Mouse (Mus musculus): ENCODE data around the gene Cep70. TPM values are rescaled to one million over a fixed set of nuclear protein-coding genes. Genes with fewer than 3 reads are reported as not detected.

The Cep70 gene
- polyA plus RNA-seq, 1 experiment from 2014 or later, result 43.7 TPM

DNA sequence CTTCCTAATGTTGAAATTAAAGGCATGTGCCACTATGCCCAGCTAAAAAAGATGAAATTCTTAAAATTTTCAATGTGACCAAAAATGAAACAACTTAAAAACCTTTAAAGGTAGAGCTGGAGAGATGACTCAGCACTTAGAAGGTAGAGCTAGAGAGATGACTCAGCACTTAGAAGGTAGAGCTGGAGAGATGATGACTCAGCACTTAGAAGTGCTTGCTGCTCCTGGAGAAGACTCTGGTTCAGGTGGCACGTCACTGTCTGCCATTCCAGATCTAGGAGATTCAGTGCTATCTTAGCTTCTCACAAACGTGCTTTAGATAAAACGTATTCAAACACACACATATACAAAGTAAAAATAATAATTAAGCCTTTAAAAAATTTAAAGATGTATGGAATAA is 13.7 kb downstream of the Cep70 start:
- ATAC-seq (ENCODE audit: insufficient read depth, low FRiP score, low TSS enrichment) (no peak), DNase-seq (ENCODE audit: low spot score) (no peak)
- Histone ChIP-seq H3K4me2 (ENCODE audit: low read depth) (no peak overlapping the region), H3K4me1 (ENCODE audit: control insufficient read depth, insufficient read depth, low read length) (no peaks in the 10 kb centered on the region), H3K9me3 (ENCODE audit: control insufficient read depth, low read length) (no peaks in the 10 kb centered on the region), H3K27ac (ENCODE audit: low read depth, low read length) (no peak overlapping the region), H3K4me3 (ENCODE audit: low read depth, low read length) (no peak overlapping the region), H3K27me3 (ENCODE audit: control insufficient read depth, insufficient read depth, low read length) (no peaks in the 10 kb centered on the region), H3K9ac (ENCODE audit: low read length) (no peak overlapping the region), H3K36me3 (ENCODE audit: control insufficient read depth, insufficient read depth, low read length) (no peaks in the 10 kb centered on the region)
- WGBS, result 97% methylated on average over 3 of the region's 3 CpGs

GRCm38 (mm10) chr9:99258891-99259290 is 15.7 kb downstream of the Cep70 start:
- WGBS, result 63% methylated on average over 5 of the region's 5 CpGs
- H3K4me2 ChIP-seq (ENCODE audit: low read depth), result no peak overlapping the region

GRCm38 (mm10) chr9:99304296-99304695 is 61.1 kb downstream of the Cep70 start:
- WGBS, result 93% methylated on average over 5 of the region's 5 CpGs
- no peaks in the 10 kb centered on the region; the same call in 1 of the 2 replicates for H3K36me3 ChIP-seq (ENCODE audit: control insufficient read depth, insufficient read depth, low read length)

More at GRCm38 (mm10) chr9:99258891-99259290, 15.7 kb downstream of the Cep70 start:
- H3K4me1 ChIP-seq (ENCODE audit: control insufficient read depth, insufficient read depth, low read length), result no peaks in the 10 kb centered on the region
- no peak overlapping the region for H3K4me3 ChIP-seq (ENCODE audit: low read depth, low read length)
- H3K9me3 ChIP-seq (ENCODE audit: control insufficient read depth, low read length), result no peaks in the 10 kb centered on the region
- H3K9ac ChIP-seq (ENCODE audit: low read length), result no peak overlapping the region
- ATAC-seq (ENCODE audit: insufficient read depth, low FRiP score, low TSS enrichment) (no peak), DNase-seq (ENCODE audit: low spot score) (no peak)
- H3K36me3 ChIP-seq (ENCODE audit: control insufficient read depth, insufficient read depth, low read length), result 0 out of 2 replicates have a peak, but pooled peaks cover 2% of the 10 kb centered on the region
- H3K27me3 ChIP-seq (ENCODE audit: control insufficient read depth, insufficient read depth, low read length), result no peaks in the 10 kb centered on the region
- no peak overlapping the region for H3K27ac ChIP-seq (ENCODE audit: low read depth, low read length)

GRCm38 (mm10) chr9:99306226-99306625 is 63.1 kb downstream of the Cep70 start:
- H3K4me3 ChIP-seq (ENCODE audit: low read depth, low read length), result no peak overlapping the region
- no peak overlapping the region for H3K4me2 ChIP-seq (ENCODE audit: low read depth)
- H3K27ac ChIP-seq (ENCODE audit: low read depth, low read length), result no peak overlapping the region
- no peaks in the 10 kb centered on the region for H3K4me1 ChIP-seq (ENCODE audit: control insufficient read depth, insufficient read depth, low read length)
- no peak for DNase-seq (ENCODE audit: low spot score)
- no peak for ATAC-seq (ENCODE audit: insufficient read depth, low FRiP score, low TSS enrichment)
- H3K9me3 ChIP-seq (ENCODE audit: control insufficient read depth, low read length), result no peaks in the 10 kb centered on the region
- WGBS, result 85% methylated on average over 6 of the region's 6 CpGs
- H3K9ac ChIP-seq (ENCODE audit: low read length), result no peak overlapping the region
- H3K36me3 ChIP-seq (ENCODE audit: control insufficient read depth, insufficient read depth, low read length), result no peaks in the 10 kb centered on the region; the same call in 1 of the 2 replicates
- H3K27me3 ChIP-seq (ENCODE audit: control insufficient read depth, insufficient read depth, low read length), result no peaks in the 10 kb centered on the region

More at GRCm38 (mm10) chr9:99304296-99304695, 61.1 kb downstream of the Cep70 start:
- no peak for DNase-seq (ENCODE audit: low spot score)
- Histone ChIP-seq H3K9ac (ENCODE audit: low read length) (no peak overlapping the region), H3K9me3 (ENCODE audit: control insufficient read depth, low read length) (no peaks in the 10 kb centered on the region), H3K4me2 (ENCODE audit: low read depth) (no peak overlapping the region), H3K4me3 (ENCODE audit: low read depth, low read length) (no peak overlapping the region), H3K27me3 (ENCODE audit: control insufficient read depth, insufficient read depth, low read length) (no peaks in the 10 kb centered on the region), H3K4me1 (ENCODE audit: control insufficient read depth, insufficient read depth, low read length) (no peaks in the 10 kb centered on the region), H3K27ac (ENCODE audit: low read depth, low read length) (no peak overlapping the region)
- no peak for ATAC-seq (ENCODE audit: insufficient read depth, low FRiP score, low TSS enrichment)

GRCm38 (mm10) chr9:99319343-99319951 is 76.3 kb downstream of the Cep70 start:
- 67% methylated on average over 8 of the region's 8 CpGs for WGBS
- ATAC-seq (ENCODE audit: insufficient read depth, low FRiP score, low TSS enrichment) (no peak), DNase-seq (ENCODE audit: low spot score) (no peak)
- Histone ChIP-seq H3K9ac (ENCODE audit: low read length) (no peak overlapping the region), H3K9me3 (ENCODE audit: control insufficient read depth, low read length) (no peaks in the 10 kb centered on the region), H3K4me3 (ENCODE audit: low read depth, low read length) (no peak overlapping the region), H3K27me3 (ENCODE audit: control insufficient read depth, insufficient read depth, low read length) (no peaks in the 10 kb centered on the region), H3K4me1 (ENCODE audit: control insufficient read depth, insufficient read depth, low read length) (no peaks in the 10 kb centered on the region), H3K4me2 (ENCODE audit: low read depth) (no peak overlapping the region), H3K36me3 (ENCODE audit: control insufficient read depth, insufficient read depth, low read length) (no peaks in the 10 kb centered on the region), H3K27ac (ENCODE audit: low read depth, low read length) (no peak overlapping the region)

GRCm38 (mm10) chr9:99320006-99320405 is 76.8 kb downstream of the Cep70 start:
- H3K9me3 ChIP-seq (ENCODE audit: control insufficient read depth, low read length), result no peaks in the 10 kb centered on the region
- H3K27ac ChIP-seq (ENCODE audit: low read depth, low read length), result no peak overlapping the region
- no peaks in the 10 kb centered on the region for H3K36me3 ChIP-seq (ENCODE audit: control insufficient read depth, insufficient read depth, low read length)
- 83% methylated on average over 8 of the region's 8 CpGs for WGBS
- DNase-seq (ENCODE audit: low spot score) (no peak), ATAC-seq (ENCODE audit: insufficient read depth, low FRiP score, low TSS enrichment) (no peak)
- no peak overlapping the region for H3K4me2 ChIP-seq (ENCODE audit: low read depth)
- no peaks in the 10 kb centered on the region for H3K27me3 ChIP-seq (ENCODE audit: control insufficient read depth, insufficient read depth, low read length)
- H3K4me3 ChIP-seq (ENCODE audit: low read depth, low read length), result no peak overlapping the region
- H3K4me1 ChIP-seq (ENCODE audit: control insufficient read depth, insufficient read depth, low read length), result no peaks in the 10 kb centered on the region
- no peak overlapping the region for H3K9ac ChIP-seq (ENCODE audit: low read length)

- Histone ChIP-seq H3K9me3 (ENCODE audit: control insufficient read depth, low read length) (no peaks in the 10 kb centered on the region), H3K27me3 (ENCODE audit: control insufficient read depth, insufficient read depth, low read length) (no peaks in the 10 kb centered on the region), H3K9ac (ENCODE audit: low read length) (no peak overlapping the region), H3K4me3 (ENCODE audit: low read depth, low read length) (no peak overlapping the region), H3K4me1 (ENCODE audit: control insufficient read depth, insufficient read depth, low read length) (no peaks in the 10 kb centered on the region), H3K27ac (ENCODE audit: low read depth, low read length) (no peak overlapping the region), H3K36me3 (ENCODE audit: control insufficient read depth, insufficient read depth, low read length) (no peaks in the 10 kb centered on the region), H3K4me2 (ENCODE audit: low read depth) (no peak overlapping the region)
- 94% methylated on average over 7 of the region's 7 CpGs for WGBS
- no peak for DNase-seq (ENCODE audit: low spot score)
- no peak for ATAC-seq (ENCODE audit: insufficient read depth, low FRiP score, low TSS enrichment)
These were observed 82.2 kb downstream of the Cep70 start for GRCm38 (mm10) chr9:99325208-99325929.

GRCm38 (mm10) chr9:99325961-99326360 is 82.8 kb downstream of the Cep70 start:
- ATAC-seq (ENCODE audit: insufficient read depth, low FRiP score, low TSS enrichment) (no peak), DNase-seq (ENCODE audit: low spot score) (no peak)
- no peak overlapping the region for H3K27ac ChIP-seq (ENCODE audit: low read depth, low read length)
- no peaks in the 10 kb centered on the region for H3K4me1 ChIP-seq (ENCODE audit: control insufficient read depth, insufficient read depth, low read length)
- no peaks in the 10 kb centered on the region for H3K9me3 ChIP-seq (ENCODE audit: control insufficient read depth, low read length)
- H3K4me3 ChIP-seq (ENCODE audit: low read depth, low read length), result no peak overlapping the region
- H3K27me3 ChIP-seq (ENCODE audit: control insufficient read depth, insufficient read depth, low read length), result no peaks in the 10 kb centered on the region
- H3K9ac ChIP-seq (ENCODE audit: low read length), result no peak overlapping the region
- no peaks in the 10 kb centered on the region for H3K36me3 ChIP-seq (ENCODE audit: control insufficient read depth, insufficient read depth, low read length)
- no peak overlapping the region for H3K4me2 ChIP-seq (ENCODE audit: low read depth)
- WGBS, result 84% methylated on average over 4 of the region's 4 CpGs

GRCm38 (mm10) chr9:99326881-99327280 is 83.7 kb downstream of the Cep70 start:
- Histone ChIP-seq H3K4me1 (ENCODE audit: control insufficient read depth, insufficient read depth, low read length) (no peaks in the 10 kb centered on the region), H3K9ac (ENCODE audit: low read length) (no peak overlapping the region), H3K36me3 (ENCODE audit: control insufficient read depth, insufficient read depth, low read length) (no peaks in the 10 kb centered on the region), H3K27me3 (ENCODE audit: control insufficient read depth, insufficient read depth, low read length) (no peaks in the 10 kb centered on the region), H3K4me2 (ENCODE audit: low read depth) (no peak overlapping the region), H3K4me3 (ENCODE audit: low read depth, low read length) (no peak overlapping the region), H3K27ac (ENCODE audit: low read depth, low read length) (no peak overlapping the region), H3K9me3 (ENCODE audit: control insufficient read depth, low read length) (no peaks in the 10 kb centered on the region)
- ATAC-seq (ENCODE audit: insufficient read depth, low FRiP score, low TSS enrichment), result no peak
- DNase-seq (ENCODE audit: low spot score), result no peak
- WGBS, result 77% methylated on average over 4 of the region's 4 CpGs

All from neural tube, embryonic 11.5 days (tissue).